Mouse (Mus musculus) kidney, postnatal 14 days (tissue): ENCODE measurements around the gene Syne2.
A peak's percentile ranks its signal among the peaks of the same experiment; 100 is the strongest.
"Not testable (repeated sequence)": the region's sequence is repeated elsewhere in the genome, so short reads cannot be mapped to it uniquely, and the experiment has no call there.

Experiments used
- DNase-seq: peaks from one replicate; pipeline ENCODE4 v3.0.0; 2022; ENCODE audit warnings: mixed read lengths

Syne2 gene

GRCm38 (mm10) chr12:76116577-76116976 is 298.6 kb downstream of the Syne2 start:
- DNase-seq = no peak

- peak; percentile 74 for DNase-seq
Measured at GRCm38 (mm10) chr12:76117632-76118153, 299.8 kb downstream of the Syne2 start.

GRCm38 (mm10) chr12:76123223-76123622 is 305.3 kb downstream of the Syne2 start:
- no peak for DNase-seq

GRCm38 (mm10) chr12:76128306-76128705 is 310.4 kb downstream of the Syne2 start:
- DNase-seq = no peak

- DNase-seq = peak; percentile 47
Measured at GRCm38 (mm10) chr12:76128831-76129230, 310.9 kb downstream of the Syne2 start.

- DNase-seq = no peak
Measured at GRCm38 (mm10) chr12:76130281-76130680, 312.3 kb downstream of the Syne2 start.

- DNase-seq = no peak
Measured at GRCm38 (mm10) chr12:76130891-76131290, 313.0 kb downstream of the Syne2 start.

- no peak for DNase-seq
Measured at GRCm38 (mm10) chr12:76132591-76132990, 314.7 kb downstream of the Syne2 start.

- not testable (repeated sequence) for DNase-seq
Measured at GRCm38 (mm10) chr12:76133081-76133480, 315.1 kb downstream of the Syne2 start.

GRCm38 (mm10) chr12:76136701-76137100 is 318.8 kb downstream of the Syne2 start:
- no peak for DNase-seq

- DNase-seq = not testable (repeated sequence)
Measured at GRCm38 (mm10) chr12:76152389-76152788, 334.5 kb downstream of the Syne2 start.
